Mouse (Mus musculus): ENCODE data around the gene Nkx3-2. TPM values are rescaled to one million over a fixed set of nuclear protein-coding genes. Genes with fewer than 3 reads are reported as not detected.

Gene Nkx3-2
- not detected in 2 replicates for total RNA-seq (2014; rRNA removed)
- not detected in 2 replicates for polyA plus RNA-seq (2015; fragmentation: Nextera tagmentation; extraction: Ambion mirVana)

- no peaks in the 10 kb centered on the region for H3K9me3 ChIP-seq (ENCODE audit: low read length)
- ATAC-seq (ENCODE audit: low FRiP score) = peak; percentile 20; the same call in 1 of the 2 replicates
- no peak within 1 kb of the TSS for H3K9ac ChIP-seq (replicated peaks; ENCODE audit: low read length, poor library complexity, severe bottlenecking)
- peak within 1 kb of the TSS; percentile 27 for H3K4me3 ChIP-seq (ENCODE audit: low read depth, low read length)
- peaks cover 77% of the 10 kb centered on the region for H3K27me3 ChIP-seq (ENCODE audit: insufficient read depth, low read length)
- no peak for TF ChIP-seq CTCF (IDR thresholded peaks at IDR 0.05)
- H3K36me3 ChIP-seq (ENCODE audit: insufficient read depth, low read length) = no peaks in the 10 kb centered on the region
- peak within 1 kb of the TSS; percentile 52 for H3K4me2 ChIP-seq (ENCODE audit: low read depth, low read length, poor library complexity, severe bottlenecking)
- WGBS = 0% methylated on average over 61 of the region's 79 CpGs
- H3K4me1 ChIP-seq (ENCODE audit: insufficient read depth, low read length) = peaks cover 11% of the 10 kb centered on the region; the same call in 1 of the 2 replicates
- H3K27ac ChIP-seq (ENCODE audit: low read depth, low read length) = no peak within 1 kb of the TSS
- DNase-seq (ENCODE audit: low spot score) = no peak
Observed at GRCm38 (mm10) chr5:41763731-41764721, at the start of gene Nkx3-2. TSS of gene Nkx3-2 (minus strand) at chr5:41764501.

DNA sequence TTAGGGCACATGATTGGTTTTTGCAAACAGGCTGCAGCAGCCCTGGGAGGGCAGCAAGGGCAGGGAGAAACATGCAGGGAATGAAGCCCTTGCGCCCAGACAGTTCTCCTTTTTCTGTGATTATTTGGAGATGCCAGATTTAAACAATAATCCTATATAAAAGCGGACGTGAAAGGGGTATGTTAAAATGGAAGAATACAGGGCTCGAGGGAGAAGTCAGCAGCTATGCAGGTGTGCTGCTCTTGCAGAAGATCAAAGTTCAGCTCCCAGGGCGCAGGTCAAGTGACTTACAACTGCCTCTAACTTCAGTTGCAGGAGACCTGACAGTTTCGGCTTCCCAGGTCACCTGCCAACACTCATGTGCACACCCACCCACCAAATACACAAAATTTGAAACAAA, 48.2 kb upstream of the Nkx3-2 start:
- ATAC-seq (ENCODE audit: low FRiP score) = no peak
- WGBS = 94% methylated on average over 6 of the region's 6 CpGs
- Histone ChIP-seq H3K36me3 (ENCODE audit: insufficient read depth, low read length) (peaks cover 62% of the 10 kb centered on the region), H3K4me1 (ENCODE audit: insufficient read depth, low read length) (no peaks in the 10 kb centered on the region), H3K9me3 (ENCODE audit: low read length) (no peaks in the 10 kb centered on the region), H3K27me3 (ENCODE audit: insufficient read depth, low read length) (no peaks in the 10 kb centered on the region), H3K4me3 (ENCODE audit: low read depth, low read length) (no peak overlapping the region), H3K27ac (ENCODE audit: low read depth, low read length) (no peak overlapping the region), H3K4me2 (ENCODE audit: low read depth, low read length, poor library complexity, severe bottlenecking) (no peak overlapping the region), H3K9ac (replicated peaks; ENCODE audit: low read length, poor library complexity, severe bottlenecking) (no peak overlapping the region)
- DNase-seq (ENCODE audit: low spot score) = no peak
- TF ChIP-seq CTCF (IDR thresholded peaks at IDR 0.05) = no peak

DNA sequence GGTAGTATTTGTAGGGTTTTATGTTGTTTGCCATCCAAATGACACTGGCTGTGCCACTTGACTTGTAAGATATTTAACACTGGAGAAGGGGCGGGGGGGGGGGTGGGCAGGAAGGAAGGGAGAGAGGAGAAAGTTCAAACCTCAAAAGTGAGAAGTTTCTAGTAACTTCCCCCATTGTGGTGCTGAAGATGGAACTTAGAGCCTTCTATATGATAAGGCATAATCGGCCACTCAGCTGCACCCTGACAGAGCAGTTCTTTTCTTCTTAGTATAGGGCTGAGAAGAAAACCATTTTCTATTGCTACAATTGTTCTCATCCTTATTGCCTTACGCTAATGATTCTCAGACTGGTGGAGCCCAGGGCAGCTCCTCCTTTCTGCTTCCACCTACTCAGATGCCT, 47.0 kb upstream of the Nkx3-2 start:
- H3K9me3 ChIP-seq (ENCODE audit: low read length) = no peaks in the 10 kb centered on the region
- no peak for ATAC-seq (ENCODE audit: low FRiP score)
- H3K4me2 ChIP-seq (ENCODE audit: low read depth, low read length, poor library complexity, severe bottlenecking) = no peak overlapping the region
- WGBS = 86% methylated on average over 3 of the region's 3 CpGs
- no peak for TF ChIP-seq CTCF (IDR thresholded peaks at IDR 0.05)
- no peaks in the 10 kb centered on the region for H3K27me3 ChIP-seq (ENCODE audit: insufficient read depth, low read length)
- peaks cover 50% of the 10 kb centered on the region for H3K36me3 ChIP-seq (ENCODE audit: insufficient read depth, low read length)
- H3K27ac ChIP-seq (ENCODE audit: low read depth, low read length) = no peak overlapping the region
- H3K4me3 ChIP-seq (ENCODE audit: low read depth, low read length) = no peak overlapping the region
- H3K9ac ChIP-seq (replicated peaks; ENCODE audit: low read length, poor library complexity, severe bottlenecking) = no peak overlapping the region
- DNase-seq (ENCODE audit: low spot score) = no peak
- no peaks in the 10 kb centered on the region for H3K4me1 ChIP-seq (ENCODE audit: insufficient read depth, low read length)

GRCm38 (mm10) chr5:41807383-41807782, 43.1 kb upstream of the Nkx3-2 start:
- no peak for TF ChIP-seq CTCF (IDR thresholded peaks at IDR 0.05)
- no peak overlapping the region for H3K4me2 ChIP-seq (ENCODE audit: low read depth, low read length, poor library complexity, severe bottlenecking)
- no peaks in the 10 kb centered on the region for H3K4me1 ChIP-seq (ENCODE audit: insufficient read depth, low read length)
- no peaks in the 10 kb centered on the region for H3K27me3 ChIP-seq (ENCODE audit: insufficient read depth, low read length)
- peaks cover 43% of the 10 kb centered on the region for H3K36me3 ChIP-seq (ENCODE audit: insufficient read depth, low read length)
- WGBS = 88% methylated on average over 2 of the region's 2 CpGs
- no peaks in the 10 kb centered on the region for H3K9me3 ChIP-seq (ENCODE audit: low read length)
- no peak overlapping the region for H3K27ac ChIP-seq (ENCODE audit: low read depth, low read length)
- H3K9ac ChIP-seq (replicated peaks; ENCODE audit: low read length, poor library complexity, severe bottlenecking) = no peak overlapping the region
- H3K4me3 ChIP-seq (ENCODE audit: low read depth, low read length) = no peak overlapping the region
- DNase-seq (ENCODE audit: low spot score) (no peak), ATAC-seq (ENCODE audit: low FRiP score) (no peak)

GRCm38 (mm10) chr5:41806176-41806575, 41.9 kb upstream of the Nkx3-2 start:
- H3K4me1 ChIP-seq (ENCODE audit: insufficient read depth, low read length) = no peaks in the 10 kb centered on the region
- H3K9me3 ChIP-seq (ENCODE audit: low read length) = no peaks in the 10 kb centered on the region
- ATAC-seq (ENCODE audit: low FRiP score) (no peak), DNase-seq (ENCODE audit: low spot score) (no peak)
- WGBS = 95% methylated on average over 5 of the region's 5 CpGs
- H3K4me2 ChIP-seq (ENCODE audit: low read depth, low read length, poor library complexity, severe bottlenecking) = no peak overlapping the region
- no peak overlapping the region for H3K9ac ChIP-seq (replicated peaks; ENCODE audit: low read length, poor library complexity, severe bottlenecking)
- no peak for TF ChIP-seq CTCF (IDR thresholded peaks at IDR 0.05)
- no peaks in the 10 kb centered on the region for H3K27me3 ChIP-seq (ENCODE audit: insufficient read depth, low read length)
- no peak overlapping the region for H3K27ac ChIP-seq (ENCODE audit: low read depth, low read length)
- H3K36me3 ChIP-seq (ENCODE audit: insufficient read depth, low read length) = peaks cover 34% of the 10 kb centered on the region
- H3K4me3 ChIP-seq (ENCODE audit: low read depth, low read length) = no peak overlapping the region

- Histone ChIP-seq H3K27ac (ENCODE audit: low read depth, low read length) (no peak overlapping the region), H3K4me1 (ENCODE audit: insufficient read depth, low read length) (no peaks in the 10 kb centered on the region), H3K4me2 (ENCODE audit: low read depth, low read length, poor library complexity, severe bottlenecking) (no peak overlapping the region), H3K9me3 (ENCODE audit: low read length) (no peaks in the 10 kb centered on the region), H3K27me3 (ENCODE audit: insufficient read depth, low read length) (no peaks in the 10 kb centered on the region), H3K9ac (replicated peaks; ENCODE audit: low read length, poor library complexity, severe bottlenecking) (no peak overlapping the region), H3K4me3 (ENCODE audit: low read depth, low read length) (no peak overlapping the region), H3K36me3 (ENCODE audit: insufficient read depth, low read length) (peaks cover 38% of the 10 kb centered on the region)
- ATAC-seq (ENCODE audit: low FRiP score) = no peak
- no peak for DNase-seq (ENCODE audit: low spot score)
- no peak for TF ChIP-seq CTCF (IDR thresholded peaks at IDR 0.05)
- 98% methylated on average over 2 of the region's 2 CpGs for WGBS
Observed at GRCm38 (mm10) chr5:41805085-41805484, 40.8 kb upstream of the Nkx3-2 start.
